Mouse (Mus musculus): ENCODE results near the gene Slc2a2. TPM values are rescaled to one million over a fixed set of nuclear protein-coding genes. Genes with fewer than 3 reads are reported as not detected.

The Slc2a2 gene
- polyA plus RNA-seq (2015; fragmentation: Nextera tagmentation; extraction: Ambion mirVana) = 106 TPM in 2 replicates

GRCm38 (mm10) chr3:28697797-28698196, at the start of gene Slc2a2:
Slc2a2 (plus strand) TSS chr3:28697903.
- H3K27ac ChIP-seq (ENCODE audit: low read depth, low read length) = peak within 1 kb of the TSS; percentile 93
- TF ChIP-seq CTCF (IDR thresholded peaks at IDR 0.05; ENCODE audit: low read depth) = no peak
- ATAC-seq = no peak
- no peaks in the 10 kb centered on the region for H3K9me3 ChIP-seq (ENCODE audit: control insufficient read depth)
- peak within 1 kb of the TSS; percentile 17 for H3K4me3 ChIP-seq (ENCODE audit: low read depth, low read length)
- peak within 1 kb of the TSS; percentile 40 for H3K4me2 ChIP-seq (replicated peaks; ENCODE audit: low read depth)
- no peaks in the 10 kb centered on the region for H3K36me3 ChIP-seq (ENCODE audit: control insufficient read depth, insufficient read depth)
- 80% methylated on average over 2 of the region's 2 CpGs for WGBS
- H3K27me3 ChIP-seq (replicated peaks; ENCODE audit: control insufficient read depth, insufficient read depth, low read length) = no peaks in the 10 kb centered on the region
- peak within 1 kb of the TSS; percentile 41 for H3K9ac ChIP-seq (ENCODE audit: low read depth, low read length)
- H3K4me1 ChIP-seq (replicated peaks; ENCODE audit: control insufficient read depth, insufficient read depth, low read length) = no peaks in the 10 kb centered on the region

- Histone ChIP-seq H3K9me3 (ENCODE audit: control insufficient read depth) (no peaks in the 10 kb centered on the region), H3K36me3 (ENCODE audit: control insufficient read depth, insufficient read depth) (peaks cover 33% of the 10 kb centered on the region), H3K4me1 (replicated peaks; ENCODE audit: control insufficient read depth, insufficient read depth, low read length) (no peaks in the 10 kb centered on the region), H3K4me3 (ENCODE audit: low read depth, low read length) (no peak overlapping the region), H3K27me3 (replicated peaks; ENCODE audit: control insufficient read depth, insufficient read depth, low read length) (no peaks in the 10 kb centered on the region), H3K4me2 (replicated peaks; ENCODE audit: low read depth) (no peak overlapping the region), H3K27ac (ENCODE audit: low read depth, low read length) (no peak overlapping the region), H3K9ac (ENCODE audit: low read depth, low read length) (no peak overlapping the region)
- no peak for TF ChIP-seq CTCF (IDR thresholded peaks at IDR 0.05; ENCODE audit: low read depth)
- no peak for ATAC-seq
- 87% methylated on average over 3 of the region's 3 CpGs for WGBS
Observed at GRCm38 (mm10) chr3:28652574-28652973, 45.1 kb upstream of the Slc2a2 start.

GRCm38 (mm10) chr3:28653043-28653442, 44.7 kb upstream of the Slc2a2 start:
- Histone ChIP-seq H3K4me2 (replicated peaks; ENCODE audit: low read depth) (no peak overlapping the region), H3K4me1 (replicated peaks; ENCODE audit: control insufficient read depth, insufficient read depth, low read length) (no peaks in the 10 kb centered on the region), H3K9ac (ENCODE audit: low read depth, low read length) (no peak overlapping the region), H3K4me3 (ENCODE audit: low read depth, low read length) (no peak overlapping the region), H3K36me3 (ENCODE audit: control insufficient read depth, insufficient read depth) (peaks cover 31% of the 10 kb centered on the region), H3K27me3 (replicated peaks; ENCODE audit: control insufficient read depth, insufficient read depth, low read length) (no peaks in the 10 kb centered on the region), H3K9me3 (ENCODE audit: control insufficient read depth) (no peaks in the 10 kb centered on the region), H3K27ac (ENCODE audit: low read depth, low read length) (no peak overlapping the region)
- no peak for TF ChIP-seq CTCF (IDR thresholded peaks at IDR 0.05; ENCODE audit: low read depth)
- ATAC-seq = no peak
- WGBS = 85% methylated on average over 3 of the region's 3 CpGs

- Histone ChIP-seq H3K9ac (ENCODE audit: low read depth, low read length) (no peak overlapping the region), H3K4me1 (replicated peaks; ENCODE audit: control insufficient read depth, insufficient read depth, low read length) (no peaks in the 10 kb centered on the region), H3K4me2 (replicated peaks; ENCODE audit: low read depth) (no peak overlapping the region), H3K27me3 (replicated peaks; ENCODE audit: control insufficient read depth, insufficient read depth, low read length) (no peaks in the 10 kb centered on the region), H3K4me3 (ENCODE audit: low read depth, low read length) (no peak overlapping the region), H3K27ac (ENCODE audit: low read depth, low read length) (no peak overlapping the region), H3K9me3 (ENCODE audit: control insufficient read depth) (no peaks in the 10 kb centered on the region), H3K36me3 (ENCODE audit: control insufficient read depth, insufficient read depth) (peaks cover 24% of the 10 kb centered on the region)
- TF ChIP-seq CTCF (IDR thresholded peaks at IDR 0.05; ENCODE audit: low read depth) = no peak
- no peak for ATAC-seq
Observed at GRCm38 (mm10) chr3:28654740-28655139, 43.0 kb upstream of the Slc2a2 start.

- Histone ChIP-seq H3K27ac (ENCODE audit: low read depth, low read length) (no peak overlapping the region), H3K4me2 (replicated peaks; ENCODE audit: low read depth) (no peak overlapping the region), H3K27me3 (replicated peaks; ENCODE audit: control insufficient read depth, insufficient read depth, low read length) (no peaks in the 10 kb centered on the region), H3K9me3 (ENCODE audit: control insufficient read depth) (no peaks in the 10 kb centered on the region), H3K36me3 (ENCODE audit: control insufficient read depth, insufficient read depth) (peaks cover 20% of the 10 kb centered on the region), H3K4me3 (ENCODE audit: low read depth, low read length) (no peak overlapping the region), H3K9ac (ENCODE audit: low read depth, low read length) (no peak overlapping the region), H3K4me1 (replicated peaks; ENCODE audit: control insufficient read depth, insufficient read depth, low read length) (no peaks in the 10 kb centered on the region)
- WGBS = 39% methylated on average over 1 of the region's 1 CpGs
- peak; percentile 70 for TF ChIP-seq CTCF (IDR thresholded peaks at IDR 0.05; ENCODE audit: low read depth)
- no peak for ATAC-seq
Observed at GRCm38 (mm10) chr3:28658349-28658748, 39.4 kb upstream of the Slc2a2 start.

- TF ChIP-seq CTCF (IDR thresholded peaks at IDR 0.05; ENCODE audit: low read depth) = no peak
- no peaks in the 10 kb centered on the region for H3K9me3 ChIP-seq (ENCODE audit: control insufficient read depth)
- 82% methylated on average over 7 of the region's 7 CpGs for WGBS
- no peak overlapping the region for H3K4me3 ChIP-seq (ENCODE audit: low read depth, low read length)
- peaks cover 4% of the 10 kb centered on the region; the same call in 1 of the 2 replicates for H3K4me1 ChIP-seq (replicated peaks; ENCODE audit: control insufficient read depth, insufficient read depth, low read length)
- H3K27me3 ChIP-seq (replicated peaks; ENCODE audit: control insufficient read depth, insufficient read depth, low read length) = no peaks in the 10 kb centered on the region
- no peaks in the 10 kb centered on the region for H3K36me3 ChIP-seq (ENCODE audit: control insufficient read depth, insufficient read depth)
- no peak for ATAC-seq
- no peak overlapping the region for H3K4me2 ChIP-seq (replicated peaks; ENCODE audit: low read depth)
- no peak overlapping the region for H3K27ac ChIP-seq (ENCODE audit: low read depth, low read length)
- no peak overlapping the region for H3K9ac ChIP-seq (ENCODE audit: low read depth, low read length)
Observed at GRCm38 (mm10) chr3:28680851-28681250, 16.9 kb upstream of the Slc2a2 start.

GRCm38 (mm10) chr3:28681866-28682265, 15.8 kb upstream of the Slc2a2 start:
- peaks cover 4% of the 10 kb centered on the region; the same call in 1 of the 2 replicates for H3K4me1 ChIP-seq (replicated peaks; ENCODE audit: control insufficient read depth, insufficient read depth, low read length)
- H3K27ac ChIP-seq (ENCODE audit: low read depth, low read length) = no peak overlapping the region
- H3K4me2 ChIP-seq (replicated peaks; ENCODE audit: low read depth) = no peak overlapping the region
- no peaks in the 10 kb centered on the region for H3K36me3 ChIP-seq (ENCODE audit: control insufficient read depth, insufficient read depth)
- no peaks in the 10 kb centered on the region for H3K9me3 ChIP-seq (ENCODE audit: control insufficient read depth)
- no peak overlapping the region for H3K4me3 ChIP-seq (ENCODE audit: low read depth, low read length)
- no peaks in the 10 kb centered on the region for H3K27me3 ChIP-seq (replicated peaks; ENCODE audit: control insufficient read depth, insufficient read depth, low read length)
- ATAC-seq = peak; percentile 81
- no peak for TF ChIP-seq CTCF (IDR thresholded peaks at IDR 0.05; ENCODE audit: low read depth)
- no peak overlapping the region for H3K9ac ChIP-seq (ENCODE audit: low read depth, low read length)
- 24% methylated on average over 6 of the region's 6 CpGs for WGBS

Measured in intestine, postnatal 0 days (tissue).